Mouse (Mus musculus): Measurements from ENCODE around the gene Tmprss11c.
"Not testable (repeated sequence)": the region's sequence is repeated elsewhere in the genome, so short reads cannot be mapped to it uniquely, and the experiment has no call there.

Tmprss11c gene

GRCm38 (mm10) chr5:86289208-86289607 lies at the start of gene Tmprss11c:
Gene Tmprss11c (minus strand): TSS chr5:86289308.
- ATAC-seq (ENCODE audit: low TSS enrichment): no peak

DNA sequence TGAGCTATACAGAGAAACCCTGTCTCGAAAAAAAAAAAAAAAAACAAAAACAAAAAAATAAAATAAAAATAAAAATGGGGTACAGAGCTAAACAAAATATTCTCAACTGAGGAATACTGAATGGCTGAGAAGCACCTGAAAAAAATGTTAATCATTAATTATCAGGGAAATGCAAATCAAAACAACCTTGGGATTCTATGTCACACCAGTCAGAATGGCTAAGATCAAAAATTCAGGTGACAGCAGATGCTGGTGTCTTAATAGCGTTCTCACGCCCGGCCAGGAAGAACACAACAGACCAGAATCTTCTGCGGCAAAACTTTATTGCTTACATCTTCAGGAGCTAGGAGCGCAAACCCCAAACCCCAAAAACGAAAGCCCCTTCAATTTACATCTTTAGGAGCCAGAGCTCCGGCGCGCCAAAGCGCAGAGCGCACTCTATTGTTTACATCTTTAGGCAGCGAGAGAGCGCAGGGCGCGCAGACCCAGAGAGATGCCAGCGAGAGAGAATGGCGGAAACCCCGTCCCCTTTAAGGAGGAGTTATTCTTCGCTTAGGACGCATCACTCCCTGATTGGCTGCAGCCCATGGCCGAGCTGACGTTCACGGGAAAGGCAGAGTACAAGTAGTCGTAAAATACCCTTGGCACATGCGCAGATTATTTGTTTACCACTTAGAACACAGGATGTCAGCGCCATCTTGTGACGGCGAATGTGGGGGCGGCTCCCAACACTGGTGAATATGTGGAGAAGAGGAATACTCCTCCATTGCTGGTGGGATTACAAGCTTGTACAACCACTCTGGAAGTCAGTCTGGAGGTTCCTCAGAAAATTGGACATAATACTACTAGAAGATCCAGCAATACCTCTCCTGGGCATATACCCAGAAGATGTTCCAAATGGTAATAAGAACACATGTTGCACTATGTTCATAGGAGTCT lies 29.2 kb upstream of the Tmprss11c start:
- not testable (repeated sequence) for ATAC-seq (ENCODE audit: low TSS enrichment)

DNA sequence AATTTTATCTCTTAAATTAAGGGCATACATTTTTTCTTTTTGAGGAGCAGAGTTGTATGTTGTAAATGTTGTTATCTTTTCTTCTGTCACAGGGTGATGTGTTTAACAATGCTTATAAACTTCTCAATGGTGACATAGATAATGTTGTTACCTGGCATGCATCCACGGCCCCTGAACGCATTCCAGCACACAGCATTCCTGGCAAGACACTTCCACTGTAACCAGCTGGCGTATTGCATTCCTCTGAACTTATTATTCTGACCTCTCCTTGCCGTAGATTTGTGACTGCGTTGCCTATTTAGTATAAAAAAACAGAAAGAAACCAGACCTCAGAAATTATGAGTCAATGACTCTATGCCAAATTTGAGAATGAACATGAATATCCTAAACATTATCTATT lies 17.0 kb upstream of the Tmprss11c start:
- no peak for ATAC-seq (ENCODE audit: low TSS enrichment)

- ATAC-seq (ENCODE audit: low TSS enrichment): no peak
These were observed 14.8 kb upstream of the Tmprss11c start for GRCm38 (mm10) chr5:86303877-86304276.

DNA sequence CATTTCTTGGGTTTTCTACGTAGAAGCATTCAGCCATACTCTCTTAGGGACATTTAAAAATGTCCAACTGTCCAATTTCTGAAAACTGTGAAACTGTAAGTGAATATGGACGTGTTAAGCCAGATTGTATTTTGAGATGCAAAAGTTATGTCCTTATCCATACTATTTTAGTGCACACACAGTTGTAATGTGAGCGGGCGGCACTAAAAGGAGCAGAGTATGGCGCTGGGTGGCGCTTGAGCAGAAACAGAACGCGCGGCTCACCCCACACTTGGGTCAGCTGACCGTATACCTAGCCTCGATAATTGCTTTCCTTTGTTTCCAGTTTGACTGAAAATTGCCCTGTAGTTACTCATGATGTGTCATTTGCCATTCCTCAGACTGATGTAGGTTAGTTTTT lies 42.5 kb downstream of the Tmprss11c start:
- peak; percentile 92 for ATAC-seq (ENCODE audit: low TSS enrichment)

GRCm38 (mm10) chr5:86244880-86245279 lies 44.2 kb downstream of the Tmprss11c start:
- ATAC-seq (ENCODE audit: low TSS enrichment): no peak

DNA sequence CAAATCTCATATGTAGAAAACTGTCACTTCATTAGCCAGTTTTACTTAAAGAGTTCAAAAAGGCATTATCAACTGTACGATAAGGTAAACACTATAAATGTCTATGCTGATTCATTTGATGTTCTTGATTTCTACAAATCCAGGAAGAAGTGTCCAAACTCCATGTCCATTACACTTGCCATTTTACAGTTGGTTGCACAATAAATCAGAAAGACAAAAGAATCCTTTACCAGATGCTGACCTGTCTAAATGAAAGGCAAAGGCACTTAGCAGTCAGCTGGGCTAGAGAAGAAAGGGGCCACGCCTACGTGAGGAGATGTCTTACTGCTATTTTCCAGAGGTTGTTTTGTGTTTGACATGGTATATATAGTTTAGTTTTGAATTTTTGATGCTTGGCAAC lies 44.8 kb downstream of the Tmprss11c start:
- ATAC-seq (ENCODE audit: low TSS enrichment): no peak

GRCm38 (mm10) chr5:86227156-86227853 lies 61.8 kb downstream of the Tmprss11c start:
- ATAC-seq (ENCODE audit: low TSS enrichment): no peak

DNA sequence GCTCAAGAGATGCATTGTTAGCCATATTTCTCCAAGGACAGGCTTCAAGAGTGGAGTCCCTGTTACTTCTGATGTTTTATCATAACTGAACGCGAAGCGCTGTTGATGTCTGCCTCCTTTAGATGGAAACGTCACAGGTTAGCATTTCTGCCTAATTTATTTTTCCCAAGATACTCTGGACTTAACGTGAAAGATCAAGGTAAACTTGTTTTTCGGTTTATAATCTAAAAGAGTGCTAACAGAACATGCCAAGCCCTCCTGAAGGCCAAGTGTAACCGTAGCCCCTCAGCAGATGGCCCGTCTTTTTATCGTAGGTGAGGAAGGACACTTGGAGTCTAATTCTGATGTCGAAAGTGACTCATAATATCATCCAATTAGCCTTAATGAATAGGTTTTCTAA lies 91.3 kb downstream of the Tmprss11c start, which contains the start of gene Gnrhr:
TSS of gene Gnrhr (minus strand) at position 101 of the 400 bp plus-strand sequence.
- ATAC-seq (ENCODE audit: low TSS enrichment): no peak

- peak; percentile 88 for ATAC-seq (ENCODE audit: low TSS enrichment)
These were observed 97.8 kb downstream of the Tmprss11c start for GRCm38 (mm10) chr5:86191356-86191755.

DNA sequence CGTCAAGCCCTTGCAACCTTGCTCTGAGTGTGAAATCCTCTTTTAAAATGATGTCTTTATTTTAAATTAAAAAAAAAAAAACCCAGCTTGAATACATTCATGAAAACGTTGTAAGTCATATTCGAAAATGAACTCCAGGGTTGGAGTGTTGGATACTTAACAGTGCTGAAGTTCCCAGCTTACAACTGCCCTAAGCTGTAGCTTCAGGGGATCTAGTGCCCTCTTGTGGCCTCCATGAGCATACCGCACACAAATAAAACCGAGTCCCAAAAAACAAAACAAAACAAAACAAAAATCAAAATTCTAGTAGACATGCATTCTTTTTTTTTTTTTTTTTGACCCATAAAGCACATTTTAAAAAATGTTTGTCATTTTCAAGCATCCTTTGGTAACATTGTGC lies 98.3 kb downstream of the Tmprss11c start:
- ATAC-seq (ENCODE audit: low TSS enrichment): peak; percentile 69; the same call in 1 of the 2 replicates

DNA sequence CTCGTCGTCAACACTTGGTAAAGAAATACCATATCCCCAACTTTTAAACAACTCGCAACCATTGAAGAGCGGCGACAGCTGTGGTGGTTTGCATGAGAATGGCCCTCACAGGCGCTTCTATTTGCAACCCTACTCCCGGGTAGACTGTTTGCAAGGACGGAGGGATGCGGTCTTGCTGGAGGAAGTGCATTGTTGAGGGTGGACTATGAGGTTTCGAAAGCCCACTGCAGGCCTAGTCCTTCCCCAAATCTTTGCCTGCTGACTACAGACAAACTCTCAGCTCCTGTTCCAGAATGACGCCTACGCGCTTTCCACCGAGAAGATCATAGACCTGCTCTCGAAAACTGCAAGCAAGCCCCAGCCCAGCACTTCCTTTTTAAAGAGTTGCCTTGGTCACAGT lies 98.8 kb downstream of the Tmprss11c start:
- ATAC-seq (ENCODE audit: low TSS enrichment): no peak

- no peak for ATAC-seq (ENCODE audit: low TSS enrichment)
These were observed 101.7 kb downstream of the Tmprss11c start for GRCm38 (mm10) chr5:86187441-86187840.
